Mouse (Mus musculus): Measurements from ENCODE around the gene Pcdh18. TPM values are rescaled to one million over a fixed set of nuclear protein-coding genes. Genes with fewer than 3 reads are reported as not detected.

Gene Pcdh18
- total and polyA plus RNA-seq, 3 experiments: not detected

- in situ Hi-C loops (cut with MboI; ENCODE audit: low pct_ligation_motif_present, low pct_unique_long_range_greater_than_20kb, low sequenced_read_pairs): no loop called here
Observed at GRCm38 (mm10) chr3:49805511-49805910, 48.4 kb upstream of the Pcdh18 start.

GRCm38 (mm10) chr3:49788296-49788695 is 31.2 kb upstream of the Pcdh18 start:
- Histone ChIP-seq H3K27me3 (replicated peaks) (no peaks in the 10 kb centered on the region), H3K27ac (ENCODE audit: insufficient read depth, low read depth) (no peak overlapping the region), H3K79me2 (replicated peaks; ENCODE audit: control insufficient read depth, extremely low read depth, insufficient read depth, poor library complexity, severe bottlenecking) (no peaks in the 10 kb centered on the region), H3K4me3 (replicated peaks in 1 of 3; ENCODE audit: low read depth in 2 of 3, low read length in 2 of 3, poor library complexity in 1 of 3) (no peak overlapping the region), H3K36me3 (replicated peaks in 1 of 2; ENCODE audit: control insufficient read depth in 1 of 2, insufficient read depth in 1 of 2, low read length in 1 of 2) (no peaks in the 10 kb centered on the region), H3K4me2 (ENCODE audit: insufficient read depth, low read depth, poor library complexity, severe bottlenecking) (no peak overlapping the region), H3K4me1 (ENCODE audit: control insufficient read depth in 1 of 2, insufficient read depth in 2 of 2) (no peaks in the 10 kb centered on the region), H3K9me3 (replicated peaks; ENCODE audit: low read length) (peaks cover 36% of the 10 kb centered on the region), H3K9ac (ENCODE audit: insufficient read depth, low read depth) (no peak overlapping the region)
- DNase-seq (ENCODE audit: extremely low read depth): no peak
- TF ChIP-seq GABPA (IDR thresholded peaks at IDR 0.05; ENCODE audit: insufficient replicate concordance, low read depth, low read length) (no peak), POLR2A (IDR thresholded peaks at IDR 0.05; ENCODE audit: low read depth, low read length) (no peak), TBP (conservative IDR thresholded peaks at IDR 0.05; ENCODE audit: low read depth, low read length) (no peak), SMC3 (IDR thresholded peaks at IDR 0.05; ENCODE audit: low read depth, low read length) (no peak)
- in situ Hi-C loops (cut with MboI; ENCODE audit: low pct_ligation_motif_present, low pct_unique_long_range_greater_than_20kb, low sequenced_read_pairs): no loop called here
- dilution Hi-C loops (cut with MboI; ENCODE audit: extremely low pct_ligation_motif_present, extremely low pct_unique_long_range_greater_than_20kb, low sequenced_read_pairs): no loop called here

More at GRCm38 (mm10) chr3:49805511-49805910, 48.4 kb upstream of the Pcdh18 start:
- Histone ChIP-seq H3K27ac (ENCODE audit: insufficient read depth, low read depth) (no peak overlapping the region), H3K79me2 (replicated peaks; ENCODE audit: control insufficient read depth, extremely low read depth, insufficient read depth, poor library complexity, severe bottlenecking) (no peaks in the 10 kb centered on the region), H3K9me3 (replicated peaks; ENCODE audit: low read length) (peaks cover 33% of the 10 kb centered on the region), H3K9ac (ENCODE audit: insufficient read depth, low read depth) (no peak overlapping the region), H3K4me1 (ENCODE audit: control insufficient read depth in 1 of 2, insufficient read depth in 2 of 2) (no peaks in the 10 kb centered on the region), H3K4me2 (ENCODE audit: insufficient read depth, low read depth, poor library complexity, severe bottlenecking) (no peak overlapping the region), H3K27me3 (replicated peaks) (no peaks in the 10 kb centered on the region), H3K36me3 (replicated peaks in 1 of 2; ENCODE audit: control insufficient read depth in 1 of 2, insufficient read depth in 1 of 2, low read length in 1 of 2) (no peaks in the 10 kb centered on the region), H3K4me3 (replicated peaks in 1 of 3; ENCODE audit: low read depth in 2 of 3, low read length in 2 of 3, poor library complexity in 1 of 3) (no peak overlapping the region)
- dilution Hi-C loops (cut with MboI; ENCODE audit: extremely low pct_ligation_motif_present, extremely low pct_unique_long_range_greater_than_20kb, low sequenced_read_pairs): no loop called here
- TF ChIP-seq CTCF (conservative IDR thresholded peaks at IDR 0.05 in 1 of 2, IDR thresholded peaks at IDR 0.05 in 1 of 2; ENCODE audit: low read depth in 2 of 2, low read length in 2 of 2) (no peak), TBP (conservative IDR thresholded peaks at IDR 0.05; ENCODE audit: low read depth, low read length) (no peak), SMC3 (IDR thresholded peaks at IDR 0.05; ENCODE audit: low read depth, low read length) (no peak), MAZ (IDR thresholded peaks at IDR 0.05; ENCODE audit: low read depth, low read length) (no peak), IRF4 (IDR thresholded peaks at IDR 0.05; ENCODE audit: low read depth, low read length) (no peak), PAX5 (IDR thresholded peaks at IDR 0.05; ENCODE audit: low read length) (no peak), SIN3A (IDR thresholded peaks at IDR 0.05; ENCODE audit: low read length) (no peak), ZMIZ1 (IDR thresholded peaks at IDR 0.05; ENCODE audit: low read depth, low read length) (no peak), HCFC1 (IDR thresholded peaks at IDR 0.05; ENCODE audit: low read depth, low read length) (no peak)
- no peak for DNase-seq (ENCODE audit: extremely low read depth)

- in situ Hi-C loops (cut with MboI; ENCODE audit: low pct_ligation_motif_present, low pct_unique_long_range_greater_than_20kb, low sequenced_read_pairs): no loop called here
- no peak overlapping the region for H3K4me3 ChIP-seq (replicated peaks in 1 of 3; ENCODE audit: low read depth in 2 of 3, low read length in 2 of 3, poor library complexity in 1 of 3)
- no peak overlapping the region for H3K27ac ChIP-seq (ENCODE audit: insufficient read depth, low read depth)
- no peaks in the 10 kb centered on the region for H3K36me3 ChIP-seq (replicated peaks in 1 of 2; ENCODE audit: control insufficient read depth in 1 of 2, insufficient read depth in 1 of 2, low read length in 1 of 2)
- H3K4me2 ChIP-seq (ENCODE audit: insufficient read depth, low read depth, poor library complexity, severe bottlenecking): no peak overlapping the region
- TF ChIP-seq BHLHE40 (IDR thresholded peaks at IDR 0.05; ENCODE audit: low read depth, low read length) (no peak), ZNF384 (IDR thresholded peaks at IDR 0.05; ENCODE audit: low read depth, low read length) (no peak), E2F4 (IDR thresholded peaks at IDR 0.05; ENCODE audit: insufficient replicate concordance, low read depth, low read length) (no peak), PAX5 (IDR thresholded peaks at IDR 0.05; ENCODE audit: low read length) (no peak), TBP (conservative IDR thresholded peaks at IDR 0.05; ENCODE audit: low read depth, low read length) (no peak), SMC3 (IDR thresholded peaks at IDR 0.05; ENCODE audit: low read depth, low read length) (no peak), RCOR1 (conservative IDR thresholded peaks at IDR 0.05; ENCODE audit: low read depth, low read length) (no peak), UBTF (IDR thresholded peaks at IDR 0.05; ENCODE audit: low read depth, low read length) (no peak), TCF12 (IDR thresholded peaks at IDR 0.05; ENCODE audit: low read depth, low read length) (no peak), JUND (conservative IDR thresholded peaks at IDR 0.05; ENCODE audit: low read depth, low read length) (no peak)
- H3K27me3 ChIP-seq (replicated peaks): no peaks in the 10 kb centered on the region
- H3K9me3 ChIP-seq (replicated peaks; ENCODE audit: low read length): peaks cover 35% of the 10 kb centered on the region
- H3K9ac ChIP-seq (ENCODE audit: insufficient read depth, low read depth): no peak overlapping the region
- H3K4me1 ChIP-seq (ENCODE audit: control insufficient read depth in 1 of 2, insufficient read depth in 2 of 2): no peaks in the 10 kb centered on the region
- no peak for DNase-seq (ENCODE audit: extremely low read depth)
- H3K79me2 ChIP-seq (replicated peaks; ENCODE audit: control insufficient read depth, extremely low read depth, insufficient read depth, poor library complexity, severe bottlenecking): no peaks in the 10 kb centered on the region
- dilution Hi-C loops (cut with MboI; ENCODE audit: extremely low pct_ligation_motif_present, extremely low pct_unique_long_range_greater_than_20kb, low sequenced_read_pairs): no loop called here
Observed at GRCm38 (mm10) chr3:49787719-49788118, 30.6 kb upstream of the Pcdh18 start.

Measured in CH12.LX (cell line).